Mouse (Mus musculus): ENCODE measurements at regions not wholly inside any gene's neighbourhood (a gene's known extent, or its start where the extent isn't known, plus 50 kb on each side); places are given as distances from the start of the nearest gene placed in this dataset.

GRCm38 (mm10) chr12:99039497-99040322 is 119.3 kb downstream of the Ttc8 start:
- no peak for DNase-seq (ENCODE audit: low read depth, low spot score)

GRCm38 (mm10) chr12:99041606-99042005 is 121.2 kb downstream of the Ttc8 start:
- no peak for DNase-seq (ENCODE audit: low read depth, low spot score)

GRCm38 (mm10) chr12:99042918-99043862 is 122.8 kb downstream of the Ttc8 start:
- DNase-seq (ENCODE audit: low read depth, low spot score): no peak

- DNase-seq (ENCODE audit: low read depth, low spot score): no peak
Measured at GRCm38 (mm10) chr12:99044477-99044876, 124.1 kb downstream of the Ttc8 start.

GRCm38 (mm10) chr12:99050426-99050825 is 130.1 kb downstream of the Ttc8 start:
- no peak for DNase-seq (ENCODE audit: low read depth, low spot score)

GRCm38 (mm10) chr12:99052599-99052998 is 132.2 kb downstream of the Ttc8 start:
- DNase-seq (ENCODE audit: low read depth, low spot score): no peak

- DNase-seq (ENCODE audit: low read depth, low spot score): no peak
Measured at GRCm38 (mm10) chr12:99057521-99057920, 137.1 kb downstream of the Ttc8 start.

- DNase-seq (ENCODE audit: low read depth, low spot score): no peak
Measured at GRCm38 (mm10) chr12:99058916-99059315, 138.5 kb downstream of the Ttc8 start.

GRCm38 (mm10) chr12:99059491-99059890 is 139.1 kb downstream of the Ttc8 start:
- DNase-seq (ENCODE audit: low read depth, low spot score): no peak

- no peak for DNase-seq (ENCODE audit: low read depth, low spot score)
Measured at GRCm38 (mm10) chr12:99060702-99061101, 140.3 kb downstream of the Ttc8 start.

- DNase-seq (ENCODE audit: low read depth, low spot score): no peak
Measured at GRCm38 (mm10) chr12:99063441-99063840, 143.1 kb downstream of the Ttc8 start.

- DNase-seq (ENCODE audit: low read depth, low spot score): no peak
Measured at GRCm38 (mm10) chr12:99063885-99064284, 143.5 kb downstream of the Ttc8 start.

GRCm38 (mm10) chr12:99067962-99068361 is 147.6 kb downstream of the Ttc8 start:
- DNase-seq (ENCODE audit: low read depth, low spot score): no peak

GRCm38 (mm10) chr12:99073766-99074165 is 153.4 kb downstream of the Ttc8 start:
- DNase-seq (ENCODE audit: low read depth, low spot score): no peak

- no peak for DNase-seq (ENCODE audit: low read depth, low spot score)
Measured at GRCm38 (mm10) chr12:99077366-99077765, 157.0 kb downstream of the Ttc8 start.

GRCm38 (mm10) chr12:99079873-99080272 is 159.5 kb downstream of the Ttc8 start:
- DNase-seq (ENCODE audit: low read depth, low spot score): no peak

- DNase-seq (ENCODE audit: low read depth, low spot score): no peak
Measured at GRCm38 (mm10) chr12:99083616-99084015, 163.2 kb downstream of the Ttc8 start.

- peak; percentile 83 for DNase-seq (ENCODE audit: low read depth, low spot score)
Measured at GRCm38 (mm10) chr12:99084144-99084543, 163.8 kb downstream of the Ttc8 start.

GRCm38 (mm10) chr12:99087286-99087685 is 166.9 kb downstream of the Ttc8 start:
- no peak for DNase-seq (ENCODE audit: low read depth, low spot score)

- DNase-seq (ENCODE audit: low read depth, low spot score): no peak
Measured at GRCm38 (mm10) chr12:99091770-99092169, 171.4 kb downstream of the Ttc8 start.

GRCm38 (mm10) chr12:99093151-99093550 is 172.8 kb downstream of the Ttc8 start:
- DNase-seq (ENCODE audit: low read depth, low spot score): no peak

GRCm38 (mm10) chr12:99093989-99094388 is 173.6 kb downstream of the Ttc8 start:
- DNase-seq (ENCODE audit: low read depth, low spot score): no peak
